ENCODE assay signal across 22 mouse cellular contexts in genomic region chr9:52761257-52761656, GRCm38 (mm10).
DNase-seq lines count a peak whose midpoint lies in the region; ATAC-seq and TF ChIP-seq lines count a peak whose summit lies in the region.
"Had no signal": no experiment of that assay in that cellular context is flagged by ENCODE, and none has a peak within 500 bp of the region (broad histone marks: within the 10 kb centered on the region; RNA-seq: fewer than 3 reads in every experiment).

No protein-coding gene starts in this region.

- no peak for DNase-seq in heart, adult 11 months
- DNase-seq in heart, postnatal 0 days (ENCODE audit: low spot score): peak; percentile 74
- DNase-seq in heart, postnatal 25 days (ENCODE audit: low spot score): no peak
- DNase-seq in kidney, postnatal 10 days: peak; percentile 9
- DNase-seq in lung, postnatal 10 days: peak; percentile 2
- no peak for DNase-seq in lung, adult 18-20 months
- DNase-seq: adrenal gland, postnatal 10 days; cerebellum, adult 11 months; cerebellum, adult 8-10 months; cerebellum, postnatal 14 days; embryo, embryonic 11 days; gastrocnemius, adult 2 months; gastrocnemius, postnatal 25 days had no signal

- no peak overlapping the region for H3K9ac ChIP-seq in heart, embryonic 13.5 days
- no peak overlapping the region for H3K9ac ChIP-seq in heart, postnatal 0 days (replicated peaks; ENCODE audit: low read depth, low read length)
- no peak overlapping the region for H3K9ac ChIP-seq in kidney, embryonic 16.5 days (replicated peaks; ENCODE audit: low read length)
- H3K9ac ChIP-seq: embryonic facial prominence, embryonic 15.5 days; hindbrain, embryonic 14.5 days; intestine, embryonic 15.5 days had no signal

- peaks cover 10% of the 10 kb centered on the region for H3K4me1 ChIP-seq in heart, embryonic 13.5 days
- no peaks in the 10 kb centered on the region for H3K4me1 ChIP-seq in heart, postnatal 0 days (ENCODE audit: control insufficient read depth, insufficient read depth)
- H3K4me1 ChIP-seq in kidney, embryonic 16.5 days (ENCODE audit: insufficient read depth, low read length): no peaks in the 10 kb centered on the region
- H3K4me1 ChIP-seq: embryonic facial prominence, embryonic 15.5 days; forebrain, embryonic 10.5 days; intestine, embryonic 15.5 days had no signal

- H3K36me3 ChIP-seq in heart, embryonic 13.5 days: no peaks in the 10 kb centered on the region
- H3K36me3 ChIP-seq in heart, postnatal 0 days (replicated peaks; ENCODE audit: control insufficient read depth, insufficient read depth, low read length): no peaks in the 10 kb centered on the region
- H3K36me3 ChIP-seq in kidney, embryonic 16.5 days (ENCODE audit: insufficient read depth, low read length): no peaks in the 10 kb centered on the region
- H3K36me3 ChIP-seq: embryonic facial prominence, embryonic 15.5 days; forebrain, embryonic 10.5 days; hindbrain, embryonic 10.5 days; intestine, embryonic 15.5 days had no signal

- H3K4me2 ChIP-seq in heart, embryonic 13.5 days: no peak overlapping the region
- no peak overlapping the region for H3K4me2 ChIP-seq in heart, postnatal 0 days (ENCODE audit: low read depth, low read length)
- H3K4me2 ChIP-seq in kidney, embryonic 16.5 days (replicated peaks; ENCODE audit: low read depth, low read length): no peak overlapping the region
- H3K4me2 ChIP-seq: embryonic facial prominence, embryonic 15.5 days; hindbrain, embryonic 14.5 days; intestine, embryonic 15.5 days had no signal

- TF ChIP-seq EP300 in heart, postnatal 0 days (IDR thresholded peaks at IDR 0.05; ENCODE audit: low read depth): no peak

- H3K4me3 ChIP-seq in heart, embryonic 13.5 days: no peak overlapping the region
- H3K4me3 ChIP-seq in heart, postnatal 0 days (ENCODE audit: low read depth, low read length): no peak overlapping the region
- no peak overlapping the region for H3K4me3 ChIP-seq in kidney, embryonic 16.5 days (ENCODE audit: low read length)
- H3K4me3 ChIP-seq: embryonic facial prominence, embryonic 15.5 days; erythroblast, embryonic 14.5 days; forebrain, embryonic 10.5 days; gastrocnemius, adult 2 months; hindbrain, embryonic 10.5 days; intestine, embryonic 15.5 days had no signal

- H3K27ac ChIP-seq in heart, embryonic 13.5 days (replicated peaks): peak overlapping the region; percentile 45; the same call in 1 of the 2 replicates
- H3K27ac ChIP-seq in heart, postnatal 0 days (ENCODE audit: low read depth): peak overlapping the region; percentile 5; the same call in 1 of the 2 replicates
- H3K27ac ChIP-seq in kidney, embryonic 16.5 days (ENCODE audit: low read length): no peak overlapping the region
- H3K27ac ChIP-seq: embryonic facial prominence, embryonic 15.5 days; forebrain, embryonic 10.5 days; gastrocnemius, adult 2 months; hindbrain, embryonic 10.5 days; hindbrain, embryonic 14.5 days; intestine, embryonic 15.5 days had no signal

- WGBS in heart, embryonic 13.5 days: 29% methylated on average over 5 of the region's 5 CpGs
- WGBS in heart, postnatal 0 days: 23% methylated on average over 5 of the region's 5 CpGs
- WGBS in kidney, embryonic 16.5 days: 73% methylated on average over 5 of the region's 5 CpGs

- no peak for ATAC-seq in heart, embryonic 13.5 days (ENCODE audit: extremely low read depth, insufficient number of reproducible peaks, low FRiP score, low TSS enrichment)
- ATAC-seq in heart, postnatal 0 days (ENCODE audit: insufficient read depth, low read depth): peak; percentile 79
- ATAC-seq in kidney, embryonic 16.5 days (ENCODE audit: low FRiP score, low TSS enrichment): no peak
- ATAC-seq: forebrain, embryonic 14.5 days; intestine, embryonic 15.5 days had no signal

- intact Hi-C loops in heart, postnatal 25 days (cut with DNase I): no loop called here

- TF ChIP-seq CTCF in heart, postnatal 0 days (IDR thresholded peaks at IDR 0.05; ENCODE audit: low read depth): no peak

- no peaks in the 10 kb centered on the region for H3K27me3 ChIP-seq in heart, embryonic 13.5 days (replicated peaks)
- H3K27me3 ChIP-seq in heart, postnatal 0 days (ENCODE audit: control insufficient read depth, insufficient read depth, low read length): no peaks in the 10 kb centered on the region
- no peaks in the 10 kb centered on the region for H3K27me3 ChIP-seq in kidney, embryonic 16.5 days (ENCODE audit: insufficient read depth, low read length)
- H3K27me3 ChIP-seq: embryonic facial prominence, embryonic 15.5 days; intestine, embryonic 15.5 days had no signal

- H3K9me3 ChIP-seq in heart, embryonic 13.5 days: no peaks in the 10 kb centered on the region
- no peaks in the 10 kb centered on the region for H3K9me3 ChIP-seq in heart, postnatal 0 days (replicated peaks; ENCODE audit: control insufficient read depth, low read length)
- no peaks in the 10 kb centered on the region for H3K9me3 ChIP-seq in kidney, embryonic 16.5 days (ENCODE audit: low read length)
- H3K9me3 ChIP-seq: embryonic facial prominence, embryonic 15.5 days; forebrain, embryonic 10.5 days; hindbrain, embryonic 10.5 days; intestine, embryonic 15.5 days had no signal

Comparison
In these comparisons a context has a peak if more than half of its experiments do, and no peak if none do; other contexts are left out.
1. DNase-seq: peak in heart, postnatal 0 days (single experiment), kidney, postnatal 10 days (single experiment) and lung, postnatal 10 days (single experiment); none in heart, adult 11 months (single experiment), heart, postnatal 25 days (single experiment) and lung, adult 18-20 months (0 of 2).